Mouse (Mus musculus): ENCODE results near the gene Qpct. TPM values are rescaled to one million over a fixed set of nuclear protein-coding genes. Genes with fewer than 3 reads are reported as not detected.
"Not testable (repeated sequence)": the region's sequence is repeated elsewhere in the genome, so short reads cannot be mapped to it uniquely, and the experiment has no call there.

The Qpct gene
- total and polyA plus RNA-seq, 3 experiments = not detected

- DNase-seq (ENCODE audit: low read depth, low spot score); H3K27ac ChIP-seq (ENCODE audit: control insufficient read depth, low read depth, low read length); H3K4me3 ChIP-seq (ENCODE audit: control insufficient read depth in 1 of 2, insufficient read depth in 1 of 2, low read depth in 2 of 2, low read length in 2 of 2); H3K79me2 ChIP-seq (ENCODE audit: control insufficient read depth, insufficient read depth, low read length, poor library complexity); H3K9me3 ChIP-seq (replicated peaks; ENCODE audit: insufficient read depth, low read length); H3K27me3 ChIP-seq (ENCODE audit: control insufficient read depth in 1 of 2, insufficient read depth in 2 of 2, low read length in 2 of 2); H3K4me1 ChIP-seq (ENCODE audit: control insufficient read depth in 1 of 2, insufficient read depth in 2 of 2, low read length in 2 of 2); H3K9ac ChIP-seq (ENCODE audit: control insufficient read depth, low read depth, low read length, poor library complexity, severe bottlenecking); H3K36me3 ChIP-seq (ENCODE audit: control insufficient read depth in 1 of 2, insufficient read depth in 2 of 2, low read length in 2 of 2): not testable (repeated sequence)
Observed at GRCm38 (mm10) chr17:79115248-79115647, 63.5 kb downstream of the Qpct start.

GRCm38 (mm10) chr17:79119066-79119465, 67.4 kb downstream of the Qpct start:
- Histone ChIP-seq H3K27me3 (ENCODE audit: control insufficient read depth in 1 of 2, insufficient read depth in 2 of 2, low read length in 2 of 2) (no peaks in the 10 kb centered on the region), H3K9ac (ENCODE audit: control insufficient read depth, low read depth, low read length, poor library complexity, severe bottlenecking) (no peak overlapping the region), H3K4me3 (ENCODE audit: control insufficient read depth in 1 of 2, insufficient read depth in 1 of 2, low read depth in 2 of 2, low read length in 2 of 2) (no peak overlapping the region), H3K36me3 (ENCODE audit: control insufficient read depth in 1 of 2, insufficient read depth in 2 of 2, low read length in 2 of 2) (no peaks in the 10 kb centered on the region), H3K9me3 (replicated peaks; ENCODE audit: insufficient read depth, low read length) (no peaks in the 10 kb centered on the region), H3K79me2 (ENCODE audit: control insufficient read depth, insufficient read depth, low read length, poor library complexity) (no peaks in the 10 kb centered on the region), H3K27ac (ENCODE audit: control insufficient read depth, low read depth, low read length) (no peak overlapping the region), H3K4me1 (ENCODE audit: control insufficient read depth in 1 of 2, insufficient read depth in 2 of 2, low read length in 2 of 2) (no peaks in the 10 kb centered on the region)
- DNase-seq (ENCODE audit: low read depth, low spot score) = no peak
- TF ChIP-seq GATA1 (IDR thresholded peaks at IDR 0.05; ENCODE audit: low read depth, low read length) = no peak
- TF ChIP-seq KAT2A (conservative IDR thresholded peaks at IDR 0.05; ENCODE audit: low read depth, low read length) = no peak
- TF ChIP-seq MEF2A (IDR thresholded peaks at IDR 0.05; ENCODE audit: extremely low read depth, insufficient replicate concordance, low read depth, low read length, poor library complexity, severe bottlenecking) = no peak
- TF ChIP-seq ZKSCAN1 (IDR thresholded peaks at IDR 0.05; ENCODE audit: low read depth, low read length) = no peak
- no peak for TF ChIP-seq MAZ (IDR thresholded peaks at IDR 0.05; ENCODE audit: low read depth, low read length)
- no peak for TF ChIP-seq UBTF (IDR thresholded peaks at IDR 0.05; ENCODE audit: borderline replicate concordance, insufficient read depth, low read depth, low read length)
- no peak for TF ChIP-seq USF1 (IDR thresholded peaks at IDR 0.05; ENCODE audit: low read depth, low read length)
- TF ChIP-seq RCOR1 (IDR thresholded peaks at IDR 0.05; ENCODE audit: low read depth, low read length) = no peak
- no peak for TF ChIP-seq SIN3A (IDR thresholded peaks at IDR 0.05; ENCODE audit: low read length)
- TF ChIP-seq MYC (IDR thresholded peaks at IDR 0.05; ENCODE audit: low read depth, low read length) = no peak
- TF ChIP-seq ZC3H11A (IDR thresholded peaks at IDR 0.05; ENCODE audit: low read depth, low read length) = no peak
- TF ChIP-seq GABPA (IDR thresholded peaks at IDR 0.05; ENCODE audit: low read depth, low read length) = no peak
- no peak for TF ChIP-seq SMC3 (IDR thresholded peaks at IDR 0.05; ENCODE audit: low read depth, low read length)
- TF ChIP-seq NELFE (IDR thresholded peaks at IDR 0.05; ENCODE audit: low read depth, low read length) = no peak
- TF ChIP-seq MYB (IDR thresholded peaks at IDR 0.05; ENCODE audit: low read depth, low read length) = no peak
- no peak for TF ChIP-seq BHLHE40 (IDR thresholded peaks at IDR 0.05; ENCODE audit: borderline replicate concordance, low read depth, low read length)
